Mouse (Mus musculus) bone marrow macrophage, adult 2 months (primary cell): ENCODE measurements around the gene Itpripl1. TPM values are rescaled to one million over a fixed set of nuclear protein-coding genes. Genes with fewer than 3 reads are reported as not detected.
"Not testable (repeated sequence)": the region's sequence is repeated elsewhere in the genome, so short reads cannot be mapped to it uniquely, and the experiment has no call there.

Source experiments
- H3K27ac ChIP-seq: 2 replicates; pipeline ENCODE4 v1.5.1; 2012; ENCODE audit warnings: low read depth, low read length; ENCODE audit not compliant: insufficient read depth
- H3K4me1 ChIP-seq: 2 replicates; pipeline ENCODE4 v1.6.1; 2012; ENCODE audit warnings: low read length; ENCODE audit not compliant: control insufficient read depth, insufficient read depth
- H3K4me3 ChIP-seq: 2 replicates; pipeline ENCODE4 v1.5.1; 2012; ENCODE audit warnings: mild to moderate bottlenecking, low read length, moderate library complexity; ENCODE audit not compliant: insufficient read depth
- CTCF ChIP-seq: IDR thresholded peaks from 2 replicates; pipeline ENCODE4 v1.5.1; 2012; ENCODE audit warnings: low read depth, mild to moderate bottlenecking, low read length, moderate library complexity
- POLR2A ChIP-seq: IDR thresholded peaks from 2 replicates; pipeline ENCODE4 v1.6.1; 2012; ENCODE audit warnings: mild to moderate bottlenecking, low read depth, low read length, borderline replicate concordance
- polyA plus RNA-seq: library from polyadenylated mRNA; stranded (reverse); fragments of >200 nt; gene quantifications from 2 replicates; pipeline ENCODE4 v1.2.4, GENCODE M21; 2012; ENCODE audit not compliant: missing spikeins, insufficient read depth, insufficient read length

Itpripl1 gene
- polyA plus RNA-seq, 1 experiment: 23.8 TPM

DNA sequence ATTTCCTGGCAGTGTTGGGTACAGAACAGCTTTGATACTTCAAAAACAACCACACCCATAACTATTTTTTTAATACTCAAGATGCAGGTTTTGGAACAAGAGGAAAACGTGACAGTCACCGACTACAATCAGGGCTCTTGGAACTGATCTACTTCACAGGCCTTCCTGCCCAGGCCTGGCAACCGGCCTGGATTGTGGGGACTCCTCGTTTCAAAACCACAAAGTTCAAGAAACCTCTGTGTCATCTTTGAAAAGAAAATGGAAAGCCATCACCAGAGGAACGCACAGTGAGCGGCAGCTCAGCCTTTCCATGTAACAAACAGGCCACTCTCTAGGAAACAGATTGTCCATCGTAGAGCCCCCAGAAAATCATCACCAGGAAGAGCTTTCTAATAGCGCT, 4.1 kb downstream of the Itpripl1 start:
- H3K27ac ChIP-seq: no peak overlapping the region
- H3K4me3 ChIP-seq: no peak overlapping the region
- peaks cover 40% of the 10 kb centered on the region for H3K4me1 ChIP-seq
- TF ChIP-seq POLR2A: no peak
- no peak for TF ChIP-seq CTCF

- peaks cover 35% of the 10 kb centered on the region for H3K4me1 ChIP-seq
- no peak for TF ChIP-seq POLR2A
- TF ChIP-seq CTCF: no peak
Measured at GRCm38 (mm10) chr2:127138449-127138848, 4.8 kb downstream of the Itpripl1 start.

GRCm38 (mm10) chr2:127137838-127138420, 5.3 kb downstream of the Itpripl1 start:
- Histone ChIP-seq H3K4me1 (peaks cover 34% of the 10 kb centered on the region), H3K27ac (no peak overlapping the region), H3K4me3 (no peak overlapping the region)
- TF ChIP-seq CTCF (no peak), POLR2A (no peak)

More at GRCm38 (mm10) chr2:127138449-127138848, 4.8 kb downstream of the Itpripl1 start:
- Histone ChIP-seq H3K27ac (no peak overlapping the region), H3K4me3 (no peak overlapping the region)

DNA sequence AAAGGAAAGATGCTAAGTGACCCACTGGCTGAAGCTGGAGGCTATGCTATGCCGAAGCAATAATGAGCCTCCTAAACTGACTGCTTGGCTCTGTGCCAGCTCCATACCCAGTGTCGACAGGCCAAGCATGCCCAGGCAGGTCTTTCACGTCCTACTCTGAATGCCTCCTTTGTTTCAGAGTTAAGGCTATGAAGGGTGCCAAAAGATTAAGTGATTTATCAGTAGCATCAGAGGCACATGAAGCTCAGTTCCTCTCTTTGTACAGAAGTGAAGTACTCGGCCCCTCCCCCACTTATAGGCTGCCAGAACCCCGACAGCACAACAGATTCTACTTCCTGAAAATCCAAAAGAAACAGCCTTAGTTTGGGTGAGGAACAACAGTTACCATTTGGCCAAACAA, 6.3 kb downstream of the Itpripl1 start:
- Histone ChIP-seq H3K4me1 (peaks cover 39% of the 10 kb centered on the region), H3K27ac (peak overlapping the region; percentile 92)

GRCm38 (mm10) chr2:127135255-127135654, 8.0 kb downstream of the Itpripl1 start:
- H3K4me1 ChIP-seq: peaks cover 36% of the 10 kb centered on the region
- H3K4me3 ChIP-seq, H3K27ac ChIP-seq: not testable (repeated sequence)

More for the DNA sequence above, 6.3 kb downstream of the Itpripl1 start:
- TF ChIP-seq POLR2A (no peak), CTCF (no peak)
- 0 out of 2 replicates have a peak overlapping the region, but pooled peaks have one; percentile 3 for H3K4me3 ChIP-seq

DNA sequence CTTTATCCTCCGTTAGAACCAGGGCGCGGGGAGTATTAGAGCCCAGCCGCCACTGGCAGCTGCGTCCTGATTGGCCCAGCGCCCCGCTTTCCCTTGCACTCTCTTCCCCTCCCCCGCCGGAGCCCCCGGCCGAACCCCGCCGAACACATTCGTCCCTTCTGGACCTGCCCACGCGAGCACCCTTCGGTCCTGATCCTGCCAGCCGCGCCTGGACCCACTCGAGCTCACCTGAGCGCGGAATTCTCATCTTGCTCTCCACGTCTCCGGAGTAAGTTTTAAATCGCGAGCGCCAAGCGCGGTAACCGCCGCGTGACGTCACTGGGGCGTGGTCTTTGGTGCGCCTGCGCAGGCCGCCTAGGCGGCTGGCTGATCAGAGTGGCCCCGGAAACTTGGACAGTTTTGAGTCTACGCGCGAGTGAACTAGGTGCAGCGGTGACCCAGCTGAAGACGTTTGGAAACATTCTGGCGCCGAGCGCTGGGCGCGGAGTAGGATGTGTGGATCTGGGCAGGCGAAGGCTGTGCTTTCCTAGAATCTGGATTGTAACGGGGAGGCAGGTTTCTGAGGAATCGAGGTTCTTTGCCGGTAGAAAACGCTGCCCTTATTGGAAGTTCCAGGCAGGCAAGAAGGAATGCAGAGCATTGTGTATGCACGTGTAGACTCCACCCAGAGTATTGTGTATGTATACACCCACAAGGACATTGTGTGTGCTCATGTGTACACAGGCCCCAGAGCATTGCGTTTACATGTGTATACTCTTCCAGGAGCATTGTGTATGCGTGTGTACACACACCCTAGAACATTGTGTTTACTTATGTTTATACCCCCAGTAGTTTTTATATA, 9.4 kb downstream of the Itpripl1 start, which contains the start of gene Ncaph:
Ncaph (minus strand) TSS at position 334 of the 841 bp plus-strand sequence.
- Histone ChIP-seq H3K27ac (peak within 1 kb of the TSS; percentile 77), H3K4me1 (peaks cover 44% of the 10 kb centered on the region), H3K4me3 (peak within 1 kb of the TSS; percentile 87)
- TF ChIP-seq POLR2A: peak; percentile 83
- no peak for TF ChIP-seq CTCF

- peaks cover 35% of the 10 kb centered on the region for H3K4me1 ChIP-seq
- TF ChIP-seq POLR2A (no peak), CTCF (no peak)
- H3K27ac ChIP-seq: no peak overlapping the region
- no peak overlapping the region for H3K4me3 ChIP-seq
Measured at GRCm38 (mm10) chr2:127131353-127131752, 11.9 kb downstream of the Itpripl1 start.

GRCm38 (mm10) chr2:127128926-127129325, 14.3 kb downstream of the Itpripl1 start:
- Histone ChIP-seq H3K27ac (no peak overlapping the region), H3K4me1 (peaks cover 30% of the 10 kb centered on the region), H3K4me3 (no peak overlapping the region)
- TF ChIP-seq POLR2A (no peak), CTCF (no peak)

- Histone ChIP-seq H3K4me3 (no peak overlapping the region), H3K4me1 (no peaks in the 10 kb centered on the region), H3K27ac (no peak overlapping the region)
- TF ChIP-seq CTCF: no peak
Measured at GRCm38 (mm10) chr2:127121591-127122235, 21.5 kb downstream of the Itpripl1 start.

- TF ChIP-seq CTCF: no peak
- no peak for TF ChIP-seq POLR2A
- Histone ChIP-seq H3K27ac (no peak overlapping the region), H3K4me1 (peaks cover 8% of the 10 kb centered on the region), H3K4me3 (no peak overlapping the region)
Measured at GRCm38 (mm10) chr2:127108986-127109385, 34.3 kb downstream of the Itpripl1 start.
